Mouse (Mus musculus) thymus, adult 2 months (tissue): ENCODE results near the gene Gpr35. TPM values are rescaled to one million over a fixed set of nuclear protein-coding genes. Genes with fewer than 3 reads are reported as not detected.
"Not testable (repeated sequence)": the region's sequence is repeated elsewhere in the genome, so short reads cannot be mapped to it uniquely, and the experiment has no call there.

Experiments
- DNase-seq: peaks from one replicate; pipeline ENCODE4 v3.0.0; 2021
- H3K27ac ChIP-seq: fragments of 200-500 bp; 2 replicates; pipeline ENCODE4 v1.5.1; 2012; ENCODE audit warnings: low read length, control low read depth; ENCODE audit not compliant: control insufficient read depth, insufficient read depth
- H3K27me3 ChIP-seq: fragments of 200-500 bp; 2 replicates; pipeline ENCODE4 v1.6.1; 2012; ENCODE audit warnings: mild to moderate bottlenecking, low read length, moderate library complexity, mixed read lengths; ENCODE audit not compliant: control insufficient read depth, insufficient read depth
- H3K36me3 ChIP-seq: fragments of 200-500 bp; 2 replicates; pipeline ENCODE4 v1.6.1; 2012; ENCODE audit warnings: mild to moderate bottlenecking, low read length, moderate library complexity; ENCODE audit not compliant: control insufficient read depth, insufficient read depth
- H3K4me1 ChIP-seq: fragments of 200-500 bp; replicated peaks from 2 replicates; pipeline ENCODE4 v1.6.1; 2012; ENCODE audit warnings: low read length; ENCODE audit not compliant: control insufficient read depth, insufficient read depth
- H3K4me3 ChIP-seq: fragments of 200-500 bp; 2 replicates; pipeline ENCODE4 v1.5.1; 2012; ENCODE audit warnings: mild to moderate bottlenecking, low read length, control low read depth, moderate library complexity; ENCODE audit not compliant: control insufficient read depth, insufficient read depth
- CTCF ChIP-seq: fragments of 200-500 bp; IDR thresholded peaks from 2 replicates; pipeline ENCODE4 v1.5.1; 2012; ENCODE audit warnings: mild to moderate bottlenecking, control low read depth, low read length, moderate library complexity, borderline replicate concordance; ENCODE audit not compliant: control insufficient read depth, poor library complexity, insufficient read depth; ENCODE audit errors: extremely low read depth
- POLR2A ChIP-seq: fragments of 200-500 bp; IDR thresholded peaks from 2 replicates; pipeline ENCODE4 v1.6.1; 2012; ENCODE audit warnings: mild to moderate bottlenecking, low read length, control low read depth, moderate library complexity; ENCODE audit not compliant: control insufficient read depth, poor library complexity, insufficient read depth; ENCODE audit errors: extremely low read depth
- WGBS: fragments of 180-500 bp; shearing (Covaris S2); methylation state at CpG from one replicate; pipeline ENCODE4 v1.1.7; 2018; 5-methylcytosine and 5-hydroxymethylcytosine counted together
- polyA plus RNA-seq: library from polyadenylated mRNA; depleted of rRNA; stranded (reverse); fragments of >200 nt; gene quantifications from 2 replicates; pipeline ENCODE4 v1.2.3, GENCODE M21; 2012

Gpr35 gene
- polyA plus RNA-seq, 1 experiment, result 8.9 TPM

DNA sequence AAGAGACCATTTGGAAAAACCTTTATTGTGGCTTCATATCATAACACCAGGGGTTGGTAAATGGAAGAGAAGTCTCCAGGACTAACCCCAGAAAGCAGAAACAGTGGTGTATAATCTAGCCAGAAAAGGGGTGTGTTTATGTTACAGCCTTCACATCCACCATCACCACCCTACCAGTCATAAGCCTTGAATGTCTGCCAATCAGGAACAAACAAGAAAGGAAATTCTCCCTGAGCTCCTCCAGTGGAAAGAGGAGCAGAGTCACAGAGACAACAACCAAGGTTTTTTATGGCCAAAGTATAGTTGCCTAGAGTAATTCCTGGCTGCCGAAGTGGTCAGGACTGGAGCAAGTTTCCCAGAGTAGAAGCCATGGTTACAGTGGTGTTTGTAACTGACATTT, 8.3 kb downstream of the Gpr35 start:
- H3K27me3 ChIP-seq, result no peaks in the 10 kb centered on the region
- no peak for DNase-seq
- no peaks in the 10 kb centered on the region for H3K4me1 ChIP-seq
- H3K27ac ChIP-seq, result no peak overlapping the region
- H3K4me3 ChIP-seq, result no peak overlapping the region
- 93% methylated on average over 1 of the region's 1 CpGs for WGBS
- TF ChIP-seq POLR2A (no peak), CTCF (no peak)
- H3K36me3 ChIP-seq, result no peaks in the 10 kb centered on the region

- H3K36me3 ChIP-seq, H3K4me1 ChIP-seq, H3K27ac ChIP-seq, DNase-seq, H3K27me3 ChIP-seq, H3K4me3 ChIP-seq: not testable (repeated sequence)
- WGBS, result 88% methylated on average over 6 of the region's 6 CpGs
Observed at GRCm38 (mm10) chr1:92970791-92971190, 20.1 kb downstream of the Gpr35 start.

DNA sequence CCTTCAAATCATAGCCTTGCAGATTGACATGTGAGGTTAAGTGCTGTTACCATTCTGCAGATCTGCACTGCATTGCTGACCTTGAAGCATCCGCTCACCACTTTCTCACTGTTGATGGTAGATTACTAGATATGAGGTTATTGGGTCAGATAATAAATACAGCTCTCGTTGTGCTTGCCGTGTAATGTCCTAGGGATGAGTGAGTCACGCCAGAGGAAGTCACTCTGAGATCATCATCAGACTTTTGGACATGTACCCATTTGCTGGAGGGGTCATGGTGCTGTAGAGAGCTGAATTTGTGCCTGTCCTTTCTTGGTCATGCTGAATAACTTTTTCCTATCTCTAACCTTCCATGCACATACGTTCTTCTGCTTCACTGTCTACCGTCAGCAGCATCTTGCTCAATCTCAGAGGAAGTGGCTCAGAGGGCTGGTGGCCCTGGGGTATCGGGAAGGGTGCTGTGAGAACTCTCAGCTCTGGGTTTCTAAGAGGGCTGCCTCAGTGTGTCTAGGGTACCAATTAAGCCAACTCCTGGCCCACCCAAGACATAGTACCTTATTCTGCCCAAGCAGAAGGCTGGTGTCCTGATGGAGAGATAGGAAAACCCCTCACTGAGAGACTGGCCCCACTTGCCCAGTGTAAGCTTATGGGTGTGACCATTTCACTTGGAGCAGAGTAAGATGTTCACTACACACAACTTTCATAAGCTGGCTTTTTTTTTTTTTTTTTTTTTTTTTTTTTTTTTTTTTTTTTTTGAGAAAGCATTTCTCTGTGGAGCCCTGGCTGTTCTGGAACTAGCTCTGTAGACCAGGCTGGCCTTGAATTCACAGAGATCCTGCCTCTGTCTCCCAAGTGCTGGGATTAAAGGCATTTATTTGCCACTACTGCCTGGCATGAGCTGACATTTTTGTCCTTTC, 21.5 kb downstream of the Gpr35 start:
- Histone ChIP-seq H3K4me1 (no peaks in the 10 kb centered on the region), H3K27me3 (no peaks in the 10 kb centered on the region), H3K36me3 (no peaks in the 10 kb centered on the region), H3K27ac (no peak overlapping the region), H3K4me3 (no peak overlapping the region)
- TF ChIP-seq POLR2A, result no peak
- TF ChIP-seq CTCF, result no peak
- DNase-seq, result no peak
- WGBS, result 81% methylated on average over 7 of the region's 7 CpGs

GRCm38 (mm10) chr1:92972854-92973253, 22.2 kb downstream of the Gpr35 start:
- DNase-seq, result no peak
- no peak overlapping the region for H3K4me3 ChIP-seq
- no peaks in the 10 kb centered on the region for H3K27me3 ChIP-seq
- 19% methylated on average over 1 of the region's 1 CpGs for WGBS
- H3K27ac ChIP-seq, result no peak overlapping the region; the same call in 1 of the 2 replicates
- TF ChIP-seq POLR2A, result no peak
- no peak for TF ChIP-seq CTCF
- H3K4me1 ChIP-seq, result no peaks in the 10 kb centered on the region
- no peaks in the 10 kb centered on the region for H3K36me3 ChIP-seq

GRCm38 (mm10) chr1:92976141-92976566, 25.5 kb downstream of the Gpr35 start:
- no peaks in the 10 kb centered on the region for H3K36me3 ChIP-seq
- 76% methylated on average over 6 of the region's 6 CpGs for WGBS
- H3K4me3 ChIP-seq, result no peak overlapping the region
- H3K27me3 ChIP-seq, result no peaks in the 10 kb centered on the region
- DNase-seq, result no peak
- H3K27ac ChIP-seq, result no peak overlapping the region
- TF ChIP-seq CTCF (no peak), POLR2A (no peak)
- H3K4me1 ChIP-seq, result no peaks in the 10 kb centered on the region; the same call in 1 of the 2 replicates

- Histone ChIP-seq H3K4me3 (no peak overlapping the region), H3K27ac (no peak overlapping the region), H3K4me1 (no peaks in the 10 kb centered on the region; the same call in 1 of the 2 replicates), H3K36me3 (no peaks in the 10 kb centered on the region), H3K27me3 (no peaks in the 10 kb centered on the region)
- TF ChIP-seq POLR2A (no peak), CTCF (no peak)
- WGBS, result 87% methylated on average over 7 of the region's 7 CpGs
- no peak for DNase-seq
Observed at GRCm38 (mm10) chr1:92978645-92979044, 28.0 kb downstream of the Gpr35 start.

- Histone ChIP-seq H3K27ac (no peak overlapping the region), H3K36me3 (no peaks in the 10 kb centered on the region), H3K4me1 (no peaks in the 10 kb centered on the region; the same call in 1 of the 2 replicates), H3K4me3 (no peak overlapping the region), H3K27me3 (no peaks in the 10 kb centered on the region)
- WGBS, result 83% methylated on average over 11 of the region's 11 CpGs
- DNase-seq, result no peak
- TF ChIP-seq POLR2A, result no peak
- TF ChIP-seq CTCF, result no peak
Observed at GRCm38 (mm10) chr1:92979073-92979602, 28.5 kb downstream of the Gpr35 start.
